Comparison of ENCODE assay signal across 20 mouse cellular contexts in genomic region chr15:88151199-88151598, GRCm38 (mm10).
A peak's percentile ranks its signal among the peaks of the same experiment; 100 is the strongest.
DNase-seq lines count a peak whose midpoint lies in the region; ATAC-seq and TF ChIP-seq lines count a peak whose summit lies in the region.
"Had no signal": no experiment of that assay in that cellular context is flagged by ENCODE, and none has a peak within 500 bp of the region (broad histone marks: within the 10 kb centered on the region; RNA-seq: fewer than 3 reads in every experiment).

No protein-coding gene starts in this region.

- H3K9me3 ChIP-seq in hindbrain, embryonic 15.5 days = no peaks in the 10 kb centered on the region
- H3K9me3 ChIP-seq in hindbrain, postnatal 0 days (ENCODE audit: low read length) = no peaks in the 10 kb centered on the region
- H3K9me3 ChIP-seq in forebrain, embryonic 13.5 days (replicated peaks) = no peaks in the 10 kb centered on the region
- H3K9me3 ChIP-seq: heart, embryonic 12.5 days; hindbrain, embryonic 10.5 days had no signal

- H3K36me3 ChIP-seq in hindbrain, embryonic 15.5 days = no peaks in the 10 kb centered on the region
- H3K36me3 ChIP-seq in hindbrain, postnatal 0 days (ENCODE audit: insufficient read depth, low read length) = no peaks in the 10 kb centered on the region
- H3K36me3 ChIP-seq in forebrain, embryonic 13.5 days (ENCODE audit: poor library complexity, severe bottlenecking) = no peaks in the 10 kb centered on the region
- H3K36me3 ChIP-seq: G1E; heart, embryonic 12.5 days; hindbrain, embryonic 10.5 days had no signal

- H3K4me3 ChIP-seq in hindbrain, embryonic 15.5 days = no peak overlapping the region
- no peak overlapping the region for H3K4me3 ChIP-seq in hindbrain, postnatal 0 days (ENCODE audit: low read length)
- H3K4me3 ChIP-seq in forebrain, embryonic 13.5 days = no peak overlapping the region
- H3K4me3 ChIP-seq: heart, embryonic 12.5 days; hindbrain, embryonic 10.5 days had no signal

- no peak for TF ChIP-seq CTCF in hindbrain, postnatal 0 days (IDR thresholded peaks at IDR 0.05; ENCODE audit: low read depth)

- H3K4me1 ChIP-seq in hindbrain, embryonic 15.5 days (replicated peaks) = no peaks in the 10 kb centered on the region; the same call in 1 of the 2 replicates
- no peaks in the 10 kb centered on the region for H3K4me1 ChIP-seq in hindbrain, postnatal 0 days (ENCODE audit: insufficient read depth, low read length)
- H3K4me1 ChIP-seq in forebrain, embryonic 13.5 days = no peaks in the 10 kb centered on the region
- H3K4me1 ChIP-seq: heart, embryonic 12.5 days had no signal

- H3K27me3 ChIP-seq in hindbrain, embryonic 15.5 days = no peaks in the 10 kb centered on the region
- no peaks in the 10 kb centered on the region for H3K27me3 ChIP-seq in hindbrain, postnatal 0 days (ENCODE audit: insufficient read depth, low read length)
- H3K27me3 ChIP-seq in forebrain, embryonic 13.5 days = peaks cover 5% of the 10 kb centered on the region; the same call in 1 of the 2 replicates

- no peak for DNase-seq in frontal cortex, postnatal 25 days (ENCODE audit: low spot score in 2 of 2)
- no peak for DNase-seq in hindbrain, postnatal 0 days (ENCODE audit: low spot score)
- peak; percentile 32 for DNase-seq in right cerebral cortex, adult 18-20 months
- no peak for DNase-seq in right cerebral cortex, postnatal 4 days
- DNase-seq in telencephalon, adult 2 months (ENCODE audit: low read depth, low spot score) = peak; percentile 35
- DNase-seq: adrenal gland, postnatal 10 days; B cell, adult 2 months; cerebellum, adult 11-12 months; cerebellum, adult 9-10 months; cerebellum, postnatal 36 days; gastrocnemius, postnatal 10 days had no signal

- H3K27ac ChIP-seq in hindbrain, embryonic 15.5 days (replicated peaks) = peak overlapping the region; percentile 7; the same call in 1 of the 2 replicates
- H3K27ac ChIP-seq in hindbrain, postnatal 0 days = no peak overlapping the region
- H3K27ac ChIP-seq in forebrain, embryonic 13.5 days = no peak overlapping the region
- H3K27ac ChIP-seq: hindbrain, embryonic 10.5 days had no signal

- H3K4me2 ChIP-seq in hindbrain, embryonic 15.5 days = no peak overlapping the region
- H3K4me2 ChIP-seq in hindbrain, postnatal 0 days (ENCODE audit: low read depth, low read length) = no peak overlapping the region
- no peak overlapping the region for H3K4me2 ChIP-seq in forebrain, embryonic 13.5 days
- H3K4me2 ChIP-seq: heart, embryonic 12.5 days had no signal

- ATAC-seq in frontal cortex, adult (ENCODE audit: low TSS enrichment) = peak; percentile 89
- no peak for ATAC-seq in hindbrain, embryonic 15.5 days (ENCODE audit: low FRiP score, low read depth)
- no peak for ATAC-seq in hindbrain, postnatal 0 days
- ATAC-seq in forebrain, embryonic 13.5 days = no peak
- ATAC-seq: CD4-positive, CD25-positive, alpha-beta regulatory T cell, adult 4 months; forebrain, embryonic 14.5 days; inflammation-experienced regulatory T-cells, adult 6 months had no signal

- 73% methylated on average over 6 of the region's 6 CpGs for WGBS in hindbrain, embryonic 15.5 days
- WGBS in hindbrain, postnatal 0 days = 75% methylated on average over 6 of the region's 6 CpGs
- WGBS in forebrain, embryonic 13.5 days = 84% methylated on average over 6 of the region's 6 CpGs

- no peak overlapping the region for H3K9ac ChIP-seq in hindbrain, embryonic 15.5 days
- H3K9ac ChIP-seq in hindbrain, postnatal 0 days (replicated peaks; ENCODE audit: low read length) = no peak overlapping the region
- no peak overlapping the region for H3K9ac ChIP-seq in forebrain, embryonic 13.5 days
- H3K9ac ChIP-seq: heart, embryonic 12.5 days had no signal

Comparison
In these comparisons a context has a peak if more than half of its experiments do, and no peak if none do; other contexts are left out.
1. DNase-seq: peak in right cerebral cortex, adult 18-20 months (single experiment) and telencephalon, adult 2 months (single experiment); none in frontal cortex, postnatal 25 days (0 of 2), hindbrain, postnatal 0 days (single experiment) and right cerebral cortex, postnatal 4 days (single experiment).